Mouse (Mus musculus): ENCODE measurements around the gene Igsf9. TPM values are rescaled to one million over a fixed set of nuclear protein-coding genes. Genes with fewer than 3 reads are reported as not detected.

Igsf9 gene
- polyA plus RNA-seq, 1 experiment from 2014 or later, result 53.1 TPM

- H3K4me3 ChIP-seq (ENCODE audit: low read depth, low read length), result no peak overlapping the region
- 73% methylated on average over 13 of the region's 13 CpGs for WGBS
- no peak for ATAC-seq (ENCODE audit: insufficient number of reproducible peaks, low FRiP score, low TSS enrichment, low read depth)
- no peak for DNase-seq (ENCODE audit: low spot score)
- H3K9me3 ChIP-seq (ENCODE audit: control insufficient read depth, low read length), result no peaks in the 10 kb centered on the region
- H3K36me3 ChIP-seq (ENCODE audit: control insufficient read depth, insufficient read depth, low read length), result 0 out of 2 replicates have a peak, but pooled peaks cover 3% of the 10 kb centered on the region
- H3K27ac ChIP-seq (replicated peaks; ENCODE audit: low read depth, low read length), result no peak overlapping the region
- H3K4me1 ChIP-seq (ENCODE audit: control insufficient read depth, insufficient read depth, low read length), result peaks cover 38% of the 10 kb centered on the region
- H3K27me3 ChIP-seq (ENCODE audit: control insufficient read depth, insufficient read depth, low read length), result no peaks in the 10 kb centered on the region
- peak overlapping the region; percentile 79; the same call in 1 of the 2 replicates for H3K4me2 ChIP-seq (ENCODE audit: low read depth, severe bottlenecking)
- H3K9ac ChIP-seq (ENCODE audit: low read length), result no peak overlapping the region; the same call in 1 of the 2 replicates
These were observed 3.1 kb downstream of the Igsf9 start for GRCm38 (mm10) chr1:172484671-172485070.

- H3K36me3 ChIP-seq (ENCODE audit: control insufficient read depth, insufficient read depth, low read length), result 0 out of 2 replicates have a peak, but pooled peaks cover 3% of the 10 kb centered on the region
- no peak overlapping the region for H3K27ac ChIP-seq (replicated peaks; ENCODE audit: low read depth, low read length)
- ATAC-seq (ENCODE audit: insufficient number of reproducible peaks, low FRiP score, low TSS enrichment, low read depth) (no peak), DNase-seq (ENCODE audit: low spot score) (no peak)
- no peak overlapping the region for H3K9ac ChIP-seq (ENCODE audit: low read length)
- H3K9me3 ChIP-seq (ENCODE audit: control insufficient read depth, low read length), result no peaks in the 10 kb centered on the region
- H3K4me3 ChIP-seq (ENCODE audit: low read depth, low read length), result 0 out of 2 replicates have a peak overlapping the region, but pooled peaks have one; percentile 9
- peaks cover 42% of the 10 kb centered on the region for H3K4me1 ChIP-seq (ENCODE audit: control insufficient read depth, insufficient read depth, low read length)
- peak overlapping the region; percentile 29; the same call in 1 of the 2 replicates for H3K4me2 ChIP-seq (ENCODE audit: low read depth, severe bottlenecking)
- WGBS, result 27% methylated on average over 6 of the region's 6 CpGs
- no peaks in the 10 kb centered on the region for H3K27me3 ChIP-seq (ENCODE audit: control insufficient read depth, insufficient read depth, low read length)
These were observed 4.2 kb downstream of the Igsf9 start for GRCm38 (mm10) chr1:172485821-172486220.

GRCm38 (mm10) chr1:172486236-172486635, 4.6 kb downstream of the Igsf9 start:
- DNase-seq (ENCODE audit: low spot score) (no peak), ATAC-seq (ENCODE audit: insufficient number of reproducible peaks, low FRiP score, low TSS enrichment, low read depth) (no peak)
- Histone ChIP-seq H3K9ac (ENCODE audit: low read length) (0 out of 2 replicates have a peak overlapping the region, but pooled peaks have one; percentile 30), H3K27me3 (ENCODE audit: control insufficient read depth, insufficient read depth, low read length) (no peaks in the 10 kb centered on the region), H3K9me3 (ENCODE audit: control insufficient read depth, low read length) (no peaks in the 10 kb centered on the region), H3K36me3 (ENCODE audit: control insufficient read depth, insufficient read depth, low read length) (peaks cover 3% of the 10 kb centered on the region; the same call in 1 of the 2 replicates), H3K4me2 (ENCODE audit: low read depth, severe bottlenecking) (peak overlapping the region; percentile 29; the same call in 1 of the 2 replicates), H3K4me3 (ENCODE audit: low read depth, low read length) (peak overlapping the region; percentile 9; the same call in 1 of the 2 replicates), H3K4me1 (ENCODE audit: control insufficient read depth, insufficient read depth, low read length) (peaks cover 42% of the 10 kb centered on the region), H3K27ac (replicated peaks; ENCODE audit: low read depth, low read length) (no peak overlapping the region)
- WGBS, result 22% methylated on average over 4 of the region's 4 CpGs

GRCm38 (mm10) chr1:172486651-172487050, 5.1 kb downstream of the Igsf9 start:
- Histone ChIP-seq H3K27me3 (ENCODE audit: control insufficient read depth, insufficient read depth, low read length) (no peaks in the 10 kb centered on the region), H3K4me1 (ENCODE audit: control insufficient read depth, insufficient read depth, low read length) (peaks cover 42% of the 10 kb centered on the region), H3K27ac (replicated peaks; ENCODE audit: low read depth, low read length) (no peak overlapping the region), H3K4me3 (ENCODE audit: low read depth, low read length) (peak overlapping the region; percentile 9; the same call in 1 of the 2 replicates), H3K9me3 (ENCODE audit: control insufficient read depth, low read length) (no peaks in the 10 kb centered on the region), H3K4me2 (ENCODE audit: low read depth, severe bottlenecking) (no peak overlapping the region), H3K36me3 (ENCODE audit: control insufficient read depth, insufficient read depth, low read length) (peaks cover 5% of the 10 kb centered on the region; the same call in 1 of the 2 replicates), H3K9ac (ENCODE audit: low read length) (no peak overlapping the region)
- 82% methylated on average over 5 of the region's 5 CpGs for WGBS
- DNase-seq (ENCODE audit: low spot score) (no peak), ATAC-seq (ENCODE audit: insufficient number of reproducible peaks, low FRiP score, low TSS enrichment, low read depth) (no peak)

GRCm38 (mm10) chr1:172487859-172488258, 6.3 kb downstream of the Igsf9 start:
- no peaks in the 10 kb centered on the region for H3K9me3 ChIP-seq (ENCODE audit: control insufficient read depth, low read length)
- DNase-seq (ENCODE audit: low spot score) (no peak), ATAC-seq (ENCODE audit: insufficient number of reproducible peaks, low FRiP score, low TSS enrichment, low read depth) (no peak)
- WGBS, result 81% methylated on average over 4 of the region's 4 CpGs
- no peak overlapping the region for H3K4me3 ChIP-seq (ENCODE audit: low read depth, low read length)
- no peak overlapping the region for H3K9ac ChIP-seq (ENCODE audit: low read length)
- no peak overlapping the region for H3K4me2 ChIP-seq (ENCODE audit: low read depth, severe bottlenecking)
- peaks cover 5% of the 10 kb centered on the region; the same call in 1 of the 2 replicates for H3K36me3 ChIP-seq (ENCODE audit: control insufficient read depth, insufficient read depth, low read length)
- no peaks in the 10 kb centered on the region for H3K27me3 ChIP-seq (ENCODE audit: control insufficient read depth, insufficient read depth, low read length)
- peaks cover 40% of the 10 kb centered on the region for H3K4me1 ChIP-seq (ENCODE audit: control insufficient read depth, insufficient read depth, low read length)
- no peak overlapping the region for H3K27ac ChIP-seq (replicated peaks; ENCODE audit: low read depth, low read length)

- H3K27me3 ChIP-seq (ENCODE audit: control insufficient read depth, insufficient read depth, low read length), result no peaks in the 10 kb centered on the region
- WGBS, result 90% methylated on average over 7 of the region's 7 CpGs
- peaks cover 5% of the 10 kb centered on the region; the same call in 1 of the 2 replicates for H3K36me3 ChIP-seq (ENCODE audit: control insufficient read depth, insufficient read depth, low read length)
- no peak overlapping the region for H3K27ac ChIP-seq (replicated peaks; ENCODE audit: low read depth, low read length)
- ATAC-seq (ENCODE audit: insufficient number of reproducible peaks, low FRiP score, low TSS enrichment, low read depth), result no peak
- DNase-seq (ENCODE audit: low spot score), result no peak
- H3K9me3 ChIP-seq (ENCODE audit: control insufficient read depth, low read length), result no peaks in the 10 kb centered on the region
- H3K4me2 ChIP-seq (ENCODE audit: low read depth, severe bottlenecking), result no peak overlapping the region
- peaks cover 31% of the 10 kb centered on the region for H3K4me1 ChIP-seq (ENCODE audit: control insufficient read depth, insufficient read depth, low read length)
- H3K4me3 ChIP-seq (ENCODE audit: low read depth, low read length), result no peak overlapping the region
- no peak overlapping the region for H3K9ac ChIP-seq (ENCODE audit: low read length)
These were observed 7.2 kb downstream of the Igsf9 start for GRCm38 (mm10) chr1:172488831-172489230.

GRCm38 (mm10) chr1:172489585-172490250, 8.1 kb downstream of the Igsf9 start:
- ATAC-seq (ENCODE audit: insufficient number of reproducible peaks, low FRiP score, low TSS enrichment, low read depth), result peak; percentile 27; the same call in 1 of the 2 replicates
- Histone ChIP-seq H3K9ac (ENCODE audit: low read length) (no peak overlapping the region), H3K36me3 (ENCODE audit: control insufficient read depth, insufficient read depth, low read length) (peaks cover 5% of the 10 kb centered on the region; the same call in 1 of the 2 replicates), H3K4me3 (ENCODE audit: low read depth, low read length) (no peak overlapping the region), H3K4me1 (ENCODE audit: control insufficient read depth, insufficient read depth, low read length) (peaks cover 22% of the 10 kb centered on the region), H3K4me2 (ENCODE audit: low read depth, severe bottlenecking) (no peak overlapping the region), H3K27ac (replicated peaks; ENCODE audit: low read depth, low read length) (no peak overlapping the region), H3K27me3 (ENCODE audit: control insufficient read depth, insufficient read depth, low read length) (no peaks in the 10 kb centered on the region), H3K9me3 (ENCODE audit: control insufficient read depth, low read length) (no peaks in the 10 kb centered on the region)
- no peak for DNase-seq (ENCODE audit: low spot score)
- 62% methylated on average over 12 of the region's 12 CpGs for WGBS

- Histone ChIP-seq H3K4me2 (ENCODE audit: low read depth, severe bottlenecking) (peak overlapping the region; percentile 22; the same call in 1 of the 2 replicates), H3K4me3 (ENCODE audit: low read depth, low read length) (no peak overlapping the region), H3K9ac (ENCODE audit: low read length) (no peak overlapping the region), H3K27ac (replicated peaks; ENCODE audit: low read depth, low read length) (no peak overlapping the region), H3K4me1 (ENCODE audit: control insufficient read depth, insufficient read depth, low read length) (peaks cover 18% of the 10 kb centered on the region), H3K27me3 (ENCODE audit: control insufficient read depth, insufficient read depth, low read length) (no peaks in the 10 kb centered on the region), H3K9me3 (ENCODE audit: control insufficient read depth, low read length) (no peaks in the 10 kb centered on the region), H3K36me3 (ENCODE audit: control insufficient read depth, insufficient read depth, low read length) (peaks cover 5% of the 10 kb centered on the region; the same call in 1 of the 2 replicates)
- peak; percentile 37; the same call in 1 of the 2 replicates for ATAC-seq (ENCODE audit: insufficient number of reproducible peaks, low FRiP score, low TSS enrichment, low read depth)
- peak; percentile 97 for DNase-seq (ENCODE audit: low spot score)
- WGBS, result 10% methylated on average over 10 of the region's 10 CpGs
These were observed 8.7 kb downstream of the Igsf9 start for GRCm38 (mm10) chr1:172490261-172490661.

All from limb, embryonic 11.5 days (tissue).